Mouse (Mus musculus) left cerebral cortex, adult 2 months (tissue): ENCODE data around the gene Rnpep. TPM values are rescaled to one million over a fixed set of nuclear protein-coding genes. Genes with fewer than 3 reads are reported as not detected.
"Not testable (repeated sequence)": the region's sequence is repeated elsewhere in the genome, so short reads cannot be mapped to it uniquely, and the experiment has no call there.

Source experiments
- DNase-seq, 2 experiments: peaks; one replicate each; pipeline ENCODE4 v3.0.0; 2021 to 2022; ENCODE audit warnings: low spot score in 2 of 2, mixed read lengths in 1 of 2; ENCODE audit errors: extremely low spot score in 1 of 2
- H3K27ac ChIP-seq: fragments of 200-600 bp; 2 replicates; pipeline ENCODE4 v1.8.1; 2022
- H3K4me3 ChIP-seq: fragments of 200-600 bp; 2 replicates; pipeline ENCODE4 v1.8.1; 2022
- CTCF ChIP-seq: fragments of 200-600 bp; IDR thresholded peaks from 2 replicates; pipeline ENCODE4 v1.8.1; 2022; ENCODE audit warnings: antibody characterized with exemption, mild to moderate bottlenecking, moderate library complexity
- intact Hi-C: fragments of 180-260 bp; cut with DNase I; formaldehyde crosslinking; loops from one replicate; pipeline ENCODE4 v1.15.1; 2025
- total RNA-seq, 2 experiments: library from RNA; stranded (reverse); gene quantifications; 2 replicates each; pipeline ENCODE4 v1.2.3; 2021

The Rnpep gene
- total RNA-seq, 2 experiments from 2014 or later, result 57.1 to 58.0 TPM

- H3K27ac ChIP-seq, result no peak overlapping the region
- intact Hi-C loops, result no loop called here
- no peak overlapping the region for H3K4me3 ChIP-seq
- no peak for TF ChIP-seq CTCF
- no peak for DNase-seq
Observed at GRCm38 (mm10) chr1:135256299-135256698, 27.6 kb downstream of the Rnpep start.

- Histone ChIP-seq H3K4me3 (no peak overlapping the region), H3K27ac (no peak overlapping the region)
- intact Hi-C loops, result no loop called here
- DNase-seq, result no peak
- TF ChIP-seq CTCF, result no peak
Observed at GRCm38 (mm10) chr1:135252854-135253253, 31.0 kb downstream of the Rnpep start.

- TF ChIP-seq CTCF, result no peak
- no peak for DNase-seq
- intact Hi-C loops, result no loop called here
- H3K27ac ChIP-seq, result no peak overlapping the region
- H3K4me3 ChIP-seq, result no peak overlapping the region
Observed at GRCm38 (mm10) chr1:135251405-135251804, 32.5 kb downstream of the Rnpep start.

- no peak overlapping the region for H3K4me3 ChIP-seq
- no peak overlapping the region for H3K27ac ChIP-seq
- no peak for TF ChIP-seq CTCF
- DNase-seq, result no peak
- intact Hi-C loops, result no loop called here
Observed at GRCm38 (mm10) chr1:135250706-135251105, 33.2 kb downstream of the Rnpep start.

- peak; percentile 50 for DNase-seq
- no peak for TF ChIP-seq CTCF
- peak overlapping the region; percentile 43 for H3K4me3 ChIP-seq
- intact Hi-C loops, result no loop called here
- H3K27ac ChIP-seq, result no peak overlapping the region
Observed at GRCm38 (mm10) chr1:135248434-135248850, 35.4 kb downstream of the Rnpep start.

GRCm38 (mm10) chr1:135244014-135244413 is 39.9 kb downstream of the Rnpep start:
- H3K27ac ChIP-seq, result no peak overlapping the region
- intact Hi-C loops, result no loop called here
- no peak for DNase-seq
- H3K4me3 ChIP-seq, result no peak overlapping the region
- TF ChIP-seq CTCF, result no peak

GRCm38 (mm10) chr1:135240206-135240605 is 43.7 kb downstream of the Rnpep start:
- H3K4me3 ChIP-seq, intact Hi-C loops, DNase-seq: not testable (repeated sequence)

GRCm38 (mm10) chr1:135237131-135237851 is 46.6 kb downstream of the Rnpep start:
- H3K27ac ChIP-seq, result no peak overlapping the region
- TF ChIP-seq CTCF, result no peak
- no peak for DNase-seq
- intact Hi-C loops, result no loop called here
- no peak overlapping the region for H3K4me3 ChIP-seq

More at GRCm38 (mm10) chr1:135240206-135240605, 43.7 kb downstream of the Rnpep start:
- H3K27ac ChIP-seq, result not testable (repeated sequence)

GRCm38 (mm10) chr1:135234771-135235170 is 49.1 kb downstream of the Rnpep start:
- no peak for DNase-seq
- no peak for TF ChIP-seq CTCF
- Histone ChIP-seq H3K4me3 (no peak overlapping the region), H3K27ac (no peak overlapping the region)
- intact Hi-C loops, result no loop called here

GRCm38 (mm10) chr1:135233961-135234360 is 49.9 kb downstream of the Rnpep start:
- no peak overlapping the region for H3K27ac ChIP-seq
- DNase-seq, result no peak
- no peak overlapping the region for H3K4me3 ChIP-seq
- intact Hi-C loops, result no loop called here
- no peak for TF ChIP-seq CTCF

GRCm38 (mm10) chr1:135231878-135232277 is 52.0 kb downstream of the Rnpep start:
- H3K27ac ChIP-seq, DNase-seq, intact Hi-C loops, H3K4me3 ChIP-seq: not testable (repeated sequence)

- DNase-seq, result no peak
- H3K27ac ChIP-seq, result no peak overlapping the region
- TF ChIP-seq CTCF, result no peak
- no peak overlapping the region for H3K4me3 ChIP-seq
- intact Hi-C loops, result no loop called here
Observed at GRCm38 (mm10) chr1:135227339-135227950, 56.4 kb downstream of the Rnpep start.
